In the genomic region with DNA sequence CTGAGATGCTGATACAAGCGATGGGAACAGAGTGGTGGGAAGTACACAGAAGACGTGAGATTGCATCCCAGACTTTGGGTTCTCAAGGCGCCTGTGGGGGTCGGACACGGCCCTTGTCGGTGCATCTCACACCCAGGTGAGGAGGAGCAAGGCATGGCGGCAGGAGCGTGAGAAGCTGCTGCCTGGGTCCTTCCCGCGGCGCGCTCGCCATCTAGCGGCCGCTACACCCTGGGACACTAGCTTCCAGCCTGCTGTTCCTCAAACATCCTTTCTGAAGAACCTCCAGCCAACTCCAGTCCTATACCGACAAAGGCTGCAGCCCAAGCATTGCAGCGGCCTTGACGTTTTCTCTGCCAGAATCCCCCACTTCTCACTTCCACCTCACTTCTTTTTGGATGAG, we compare ENCODE assay signal across 8 mouse cellular contexts. TPM values are rescaled to one million over a fixed set of nuclear protein-coding genes. Genes with fewer than 3 reads are reported as not detected.
DNase-seq lines count a peak whose midpoint lies in the region; ATAC-seq and TF ChIP-seq lines count a peak whose summit lies in the region.

No protein-coding gene starts in this region.

- in situ Hi-C loops in Patski (cut with MboI; ENCODE audit: low pct_unique_long_range_greater_than_20kb) = no loop called here

- CTCF ChIA-PET in Patski (lab: Charles Lee) = interaction anchor here (0.8 to 1.9 kb wide), 5 partner anchors 8 to 86 kb away, joined by 3 to 8 read pairs (median 4); no protein-coding TSS in a partner anchor

- peak; percentile 67 for ATAC-seq in Patski
- ATAC-seq in heart, embryonic 16.5 days (replicated peaks; ENCODE audit: extremely low read depth, insufficient read depth, low FRiP score) = peak; percentile 50
- ATAC-seq in megakaryocyte-erythroid progenitor cell, adult 5-6 weeks (replicated peaks; ENCODE audit: low FRiP score, low TSS enrichment, poor library complexity, severe bottlenecking) = peak; percentile 88

- no peak overlapping the region for H3K4me3 ChIP-seq in heart, embryonic 16.5 days (ENCODE audit: low read length)

- intact Hi-C loops in left cerebral cortex, postnatal 36 days (cut with DNase I) = no loop called here

- no peaks in the 10 kb centered on the region for H3K27me3 ChIP-seq in Patski
- H3K27me3 ChIP-seq in heart, embryonic 16.5 days (ENCODE audit: control insufficient read depth, insufficient read depth, low read length) = no peaks in the 10 kb centered on the region

- TF ChIP-seq CTCF in Patski (IDR thresholded peaks at IDR 0.05) = peak; percentile 98

- H3K27ac ChIP-seq in heart, embryonic 16.5 days (ENCODE audit: low read length) = no peak overlapping the region

- H3K4me1 ChIP-seq in heart, embryonic 16.5 days (ENCODE audit: control insufficient read depth, insufficient read depth, low read length) = peaks cover 11% of the 10 kb centered on the region

- H3K36me3 ChIP-seq in heart, embryonic 16.5 days (ENCODE audit: control insufficient read depth, insufficient read depth) = no peaks in the 10 kb centered on the region

- WGBS in heart, embryonic 16.5 days = under 1% methylated on average over 18 of the region's 18 CpGs

- DNase-seq in adrenal gland, adult 2 months = peak; percentile 61
- no peak for DNase-seq in adrenal gland, adult 8-10 months
- DNase-seq in Patski (ENCODE audit: low read depth, low spot score) = no peak
- peak; percentile 84 for DNase-seq in embryo, embryonic 10.5 days (ENCODE audit: low spot score)
- DNase-seq in left cerebral cortex, postnatal 36 days (ENCODE audit: low spot score in 2 of 2) = peak; percentile 66 to 69
- peak; percentile 51 to 67 for DNase-seq in spleen, postnatal 36 days (ENCODE audit: low spot score in 2 of 2)

- POLR2A ChIA-PET in Patski (lab: Charles Lee) = no interaction called here

- H3K4me2 ChIP-seq in heart, embryonic 16.5 days (ENCODE audit: low read depth, low read length) = peak overlapping the region; percentile 45

- H3K9me3 ChIP-seq in heart, embryonic 16.5 days (replicated peaks; ENCODE audit: control insufficient read depth, low read length) = no peaks in the 10 kb centered on the region

- H3K9ac ChIP-seq in heart, embryonic 16.5 days (ENCODE audit: low read length) = no peak overlapping the region

RNA-seq across cellular contexts. Expression of a gene that starts 1.0 kb away (rescaled TPM):
- 10 to 100 TPM; 11.5 to 12.2 TPM for total RNA-seq in adrenal gland, adult 2 months (2021)
- polyA plus RNA-seq in adrenal gland, adult 2 months (2012; rRNA removed) = 5.1 and 7.0 TPM in 2 replicates
- total RNA-seq in adrenal gland, adult 8-10 months (2022) = 10 to 100 TPM; 11.2 to 14.9 (median 12.5) TPM
- polyA plus RNA-seq in Patski (2021) = 12.5 TPM
- 6.6 and 6.8 TPM in 2 replicates for polyA plus RNA-seq in heart, embryonic 16.5 days (2015; fragmentation: Nextera tagmentation; extraction: Ambion mirVana)
- 10 to 100 TPM; 10.3 to 10.9 TPM for total RNA-seq in left cerebral cortex, postnatal 36 days (2021)
- 4.7 TPM in 2 replicates for total RNA-seq in megakaryocyte-erythroid progenitor cell, adult 5-6 weeks (2014; fragmentation: Nextera tagmentation)
- total RNA-seq in megakaryocyte-erythroid progenitor cell, adult 5-6 weeks (2017) = 3.5 and 3.7 TPM in 2 replicates

RNA-seq across cellular contexts. Expression of a gene that starts 7.7 kb away (rescaled TPM):
- 10 to 100 TPM; 72.6 to 74.9 TPM for total RNA-seq in adrenal gland, adult 2 months (2021)
- polyA plus RNA-seq in adrenal gland, adult 2 months (2012; rRNA removed) = 141 and 196 TPM in 2 replicates
- total RNA-seq in adrenal gland, adult 8-10 months (2022) = 10 to 100 TPM; 63.6 to 68.4 (median 66.2) TPM
- 31.8 TPM for polyA plus RNA-seq in Patski (2021)
- 47.7 and 48.3 TPM in 2 replicates for polyA plus RNA-seq in heart, embryonic 16.5 days (2015; fragmentation: Nextera tagmentation; extraction: Ambion mirVana)
- total RNA-seq in left cerebral cortex, postnatal 36 days (2021) = 10 to 100 TPM; 26.3 to 26.9 TPM
- total RNA-seq in megakaryocyte-erythroid progenitor cell, adult 5-6 weeks (2014; fragmentation: Nextera tagmentation) = 28.3 and 31.1 TPM in 2 replicates
- total RNA-seq in megakaryocyte-erythroid progenitor cell, adult 5-6 weeks (2017) = 53.1 and 61.8 TPM in 2 replicates

RNA-seq across cellular contexts. Expression of a gene that starts 16.8 kb away (rescaled TPM):
- total RNA-seq in adrenal gland, adult 2 months (2021) = 100 to 1,000 TPM; 122 to 141 TPM
- 128 and 131 TPM in 2 replicates for polyA plus RNA-seq in adrenal gland, adult 2 months (2012; rRNA removed)
- total RNA-seq in adrenal gland, adult 8-10 months (2022) = 100 to 1,000 TPM; 107 to 125 (median 111) TPM
- polyA plus RNA-seq in Patski (2021) = 126 TPM
- 128 and 131 TPM in 2 replicates for polyA plus RNA-seq in heart, embryonic 16.5 days (2015; fragmentation: Nextera tagmentation; extraction: Ambion mirVana)
- 10 to 100 TPM; 77.9 to 78.8 TPM for total RNA-seq in left cerebral cortex, postnatal 36 days (2021)
- 94.8 and 151 TPM in 2 replicates for total RNA-seq in megakaryocyte-erythroid progenitor cell, adult 5-6 weeks (2014; fragmentation: Nextera tagmentation)
- 38.4 and 43.7 TPM in 2 replicates for total RNA-seq in megakaryocyte-erythroid progenitor cell, adult 5-6 weeks (2017)

RNA-seq across cellular contexts. Expression of a gene that starts 23.1 kb away (rescaled TPM):
- total RNA-seq in adrenal gland, adult 2 months (2021) = 100 to 1,000 TPM; 684 to 730 TPM
- 88.2 and 91.2 TPM in 2 replicates for polyA plus RNA-seq in adrenal gland, adult 2 months (2012; rRNA removed)
- total RNA-seq in adrenal gland, adult 8-10 months (2022) = 100 to 1,000 TPM; 629 to 719 (median 673) TPM
- polyA plus RNA-seq in Patski (2021) = 1,232 TPM
- polyA plus RNA-seq in heart, embryonic 16.5 days (2015; fragmentation: Nextera tagmentation; extraction: Ambion mirVana) = 630 and 641 TPM in 2 replicates
- total RNA-seq in left cerebral cortex, postnatal 36 days (2021) = 100 to 1,000 TPM; 435 to 511 TPM
- total RNA-seq in megakaryocyte-erythroid progenitor cell, adult 5-6 weeks (2014; fragmentation: Nextera tagmentation) = 286 and 320 TPM in 2 replicates
- total RNA-seq in megakaryocyte-erythroid progenitor cell, adult 5-6 weeks (2017) = 1,361 and 1,527 TPM in 2 replicates

RNA-seq across cellular contexts. Expression of a gene that starts 23.5 kb away (rescaled TPM):
- total RNA-seq in adrenal gland, adult 2 months (2021) = 100 to 1,000 TPM in 1 of 2 experiments, 10 to 100 TPM in 1; 91.3 to 113 TPM
- 47.0 and 59.9 TPM in 2 replicates for polyA plus RNA-seq in adrenal gland, adult 2 months (2012; rRNA removed)
- total RNA-seq in adrenal gland, adult 8-10 months (2022) = 100 to 1,000 TPM in 3 of 4 experiments, 10 to 100 TPM in 1; 99.6 to 150 (median 117) TPM
- 32.5 TPM for polyA plus RNA-seq in Patski (2021)
- polyA plus RNA-seq in heart, embryonic 16.5 days (2015; fragmentation: Nextera tagmentation; extraction: Ambion mirVana) = 12.7 and 15.9 TPM in 2 replicates
- total RNA-seq in left cerebral cortex, postnatal 36 days (2021) = 100 to 1,000 TPM; 303 to 353 TPM
- 73.4 and 79.7 TPM in 2 replicates for total RNA-seq in megakaryocyte-erythroid progenitor cell, adult 5-6 weeks (2014; fragmentation: Nextera tagmentation)
- total RNA-seq in megakaryocyte-erythroid progenitor cell, adult 5-6 weeks (2017) = 13.3 and 26.0 TPM in 2 replicates

Comparison
In these comparisons a context has a peak if more than half of its experiments do, and no peak if none do; other contexts are left out.
1. DNase-seq: peak in adrenal gland, adult 2 months (single experiment), embryo, embryonic 10.5 days (single experiment), left cerebral cortex, postnatal 36 days (2 of 2) and spleen, postnatal 36 days (2 of 2); none in adrenal gland, adult 8-10 months (single experiment) and Patski (single experiment).
2. Peak in every context shown above with its lines, with median percentiles within 50 percentile points of each other: ATAC-seq.